Mouse (Mus musculus) adrenal gland, postnatal 14 days (tissue): ENCODE measurements around the gene Topors. TPM values are rescaled to one million over a fixed set of nuclear protein-coding genes. Genes with fewer than 3 reads are reported as not detected.

Experiments
- DNase-seq: peaks from one replicate; pipeline ENCODE4 v3.0.0; 2021; ENCODE audit warnings: mixed read lengths
- total RNA-seq: library from RNA; stranded (reverse); gene quantifications from 2 replicates; pipeline ENCODE4 v1.2.3, GENCODE M21; 2021

Gene Topors
- total RNA-seq, 1 experiment from 2014 or later, result 28.1 TPM

GRCm38 (mm10) chr4:40250984-40251383 is 18.7 kb downstream of the Topors start:
- DNase-seq, result no peak

DNA sequence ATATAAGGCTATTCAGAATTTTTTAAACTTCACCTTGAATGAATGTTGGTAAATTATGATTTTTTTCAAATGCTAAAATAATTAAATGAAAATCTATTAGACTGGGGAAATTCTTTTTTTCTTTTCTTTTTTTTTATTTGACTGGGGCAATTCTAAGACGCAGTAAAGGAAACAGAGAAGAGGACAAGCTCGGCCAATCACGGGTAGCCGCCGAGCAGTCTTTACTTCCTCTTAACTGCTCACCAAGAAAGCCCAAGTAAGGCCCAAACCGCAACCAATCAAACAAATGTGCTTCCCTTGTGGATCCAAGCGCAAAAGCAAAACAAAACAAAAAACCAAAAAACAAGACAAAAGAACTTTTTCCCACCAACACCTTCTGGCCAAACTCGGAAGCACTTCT is 25.6 kb downstream of the Topors start:
- DNase-seq, result no peak

DNA sequence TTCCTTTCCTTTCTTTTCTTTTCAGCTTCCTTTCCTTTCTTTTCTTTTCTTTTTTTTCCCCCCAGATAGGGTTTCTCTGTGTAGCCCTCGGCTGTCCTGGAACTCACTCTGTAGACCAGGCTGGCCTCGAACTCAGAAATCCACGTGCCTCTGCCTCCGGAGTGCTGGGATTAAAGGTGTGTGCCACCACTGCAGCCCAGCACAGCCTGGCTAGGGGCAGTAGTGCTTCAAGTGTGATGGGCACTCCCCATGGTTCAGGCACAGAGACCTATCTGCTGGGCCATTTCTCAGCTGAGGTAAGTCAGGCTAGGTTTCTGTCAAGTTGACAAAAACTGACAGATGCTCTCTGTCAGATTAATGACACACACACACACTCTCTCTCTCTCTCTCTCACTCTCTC is 26.6 kb downstream of the Topors start:
- DNase-seq, result no peak

DNA sequence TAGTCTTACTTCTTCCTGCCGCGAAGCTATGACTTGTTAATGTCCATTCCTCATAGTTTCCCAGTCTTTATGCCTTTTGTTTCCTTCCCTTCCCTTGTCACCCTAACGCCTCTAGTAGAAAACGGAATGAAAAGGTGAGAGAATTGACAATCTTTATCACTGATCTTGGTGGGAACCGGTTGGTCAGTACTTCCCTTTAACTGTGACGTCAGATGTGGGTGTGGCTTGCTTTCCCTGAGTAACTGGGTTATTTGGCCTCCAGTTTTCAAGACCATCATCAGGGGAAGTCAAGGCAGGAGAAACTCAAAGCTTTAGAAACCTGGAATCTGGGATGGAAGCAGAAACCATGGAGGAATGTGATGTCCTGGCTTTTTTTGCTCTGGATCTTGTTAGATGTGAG is 27.7 kb downstream of the Topors start:
- DNase-seq, result no peak

DNA sequence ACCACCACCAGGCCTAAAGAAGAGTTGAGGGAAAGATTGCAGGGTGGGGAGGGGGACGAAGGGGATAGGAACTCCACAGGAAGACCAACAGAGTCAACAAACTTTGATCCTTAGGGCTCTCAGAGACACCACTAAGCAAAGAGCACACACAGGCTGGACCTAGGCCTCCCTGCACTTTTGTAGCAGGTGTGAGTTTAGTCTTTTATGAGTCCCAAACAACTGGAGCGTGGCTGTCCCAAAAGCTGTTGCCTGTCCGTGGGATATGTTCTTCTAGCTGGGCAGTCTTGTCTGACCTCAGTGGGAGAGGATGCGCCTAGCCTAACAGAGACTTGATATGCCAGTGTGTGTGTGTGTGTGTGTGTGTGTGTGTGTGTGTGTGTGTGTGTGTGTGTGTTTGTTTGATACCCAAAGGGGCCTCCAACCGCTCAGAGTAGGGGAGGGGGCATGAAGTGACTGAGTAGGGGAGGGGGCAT is 29.3 kb downstream of the Topors start:
- DNase-seq, result peak; percentile 14

DNA sequence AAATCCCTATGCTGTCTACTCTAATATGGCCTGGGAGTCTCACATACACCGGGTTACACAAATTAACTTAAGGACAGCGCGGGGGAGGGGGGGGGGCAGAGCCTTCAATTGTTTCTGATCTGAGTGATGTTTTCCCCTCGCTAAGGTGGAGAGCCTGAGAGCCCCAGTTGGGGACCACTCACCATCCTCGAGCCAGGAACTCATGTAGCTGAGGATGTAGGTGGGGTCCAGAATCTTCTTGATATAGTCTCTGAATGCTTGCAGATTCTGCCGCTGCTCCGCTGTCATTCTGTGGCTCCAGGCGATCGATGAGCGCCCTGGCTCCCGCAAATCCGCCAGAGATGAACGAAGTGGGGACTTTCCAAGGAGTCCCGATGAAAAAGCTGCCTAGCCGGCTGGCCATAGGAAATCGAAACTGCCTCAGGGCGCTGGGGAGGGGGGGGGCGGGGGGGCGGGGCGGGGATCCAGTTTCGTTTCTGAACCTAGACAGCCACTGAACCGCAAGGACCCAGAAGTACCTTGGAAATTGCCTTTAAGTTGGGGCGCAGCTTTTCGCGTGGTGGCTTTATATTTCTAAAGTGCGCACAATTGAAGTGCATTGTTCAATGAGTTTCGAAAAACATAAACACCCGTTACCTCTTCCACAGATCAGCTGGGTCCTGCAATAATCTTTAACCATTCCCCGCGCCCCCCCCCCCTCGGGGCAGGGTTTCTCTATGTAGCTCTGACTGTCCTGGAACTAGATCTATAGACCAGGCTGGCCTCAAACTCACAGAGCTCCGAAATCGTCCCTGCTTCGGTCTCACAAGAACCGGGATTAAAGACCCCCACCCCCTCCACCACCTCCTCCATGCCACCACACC is 30.0 kb downstream of the Topors start, which contains the start of gene Ddx58:
Gene Ddx58 (minus strand): TSS at position 420 of the 863 bp plus-strand sequence.
- peak; percentile 65 for DNase-seq

DNA sequence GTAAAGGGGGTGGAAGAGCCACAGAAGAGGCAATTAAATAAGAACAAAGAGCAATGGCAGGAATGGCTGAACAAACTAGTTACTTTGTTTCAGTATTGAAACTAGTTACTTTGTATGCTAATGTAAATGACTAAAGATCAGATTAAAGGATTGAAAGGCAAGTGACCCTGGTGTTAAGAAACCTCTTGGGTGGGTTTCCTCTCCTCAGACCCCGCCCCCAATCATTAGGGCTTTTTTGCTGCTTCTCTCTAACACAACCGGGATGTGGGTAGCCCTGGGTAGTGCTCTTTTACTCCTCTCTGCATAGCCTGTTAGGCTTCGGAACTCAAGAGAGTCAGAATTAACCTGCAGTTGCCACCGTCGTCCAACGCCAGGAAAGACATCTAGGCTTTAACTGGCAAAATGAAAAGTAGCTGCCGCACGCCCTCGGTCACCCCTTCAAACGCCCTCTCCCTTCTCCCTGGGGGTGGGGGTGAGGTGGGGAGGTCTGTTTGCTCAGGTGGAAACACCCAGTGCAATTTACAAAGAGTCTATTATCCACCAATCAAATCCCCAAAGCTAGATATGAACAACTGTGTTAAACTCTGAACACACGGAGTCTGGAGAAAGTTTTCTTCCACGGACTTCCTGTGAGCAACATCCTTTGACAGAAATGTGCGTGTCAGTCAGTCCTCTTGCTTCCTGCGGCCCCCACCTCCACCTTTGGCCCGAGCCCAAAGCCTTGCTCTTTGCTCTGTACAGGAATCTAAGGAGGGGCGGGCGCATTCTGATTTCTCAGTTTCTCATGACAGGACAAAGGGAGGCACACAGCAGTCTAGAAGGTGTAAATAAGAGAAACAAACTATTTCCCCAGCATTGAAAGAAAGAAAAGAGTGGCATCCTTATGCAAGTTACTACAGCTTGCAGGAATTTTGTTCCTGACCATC is 30.9 kb downstream of the Topors start:
- DNase-seq, result peak; percentile 88

GRCm38 (mm10) chr4:40236829-40237228 is 32.8 kb downstream of the Topors start:
- DNase-seq, result no peak

DNA sequence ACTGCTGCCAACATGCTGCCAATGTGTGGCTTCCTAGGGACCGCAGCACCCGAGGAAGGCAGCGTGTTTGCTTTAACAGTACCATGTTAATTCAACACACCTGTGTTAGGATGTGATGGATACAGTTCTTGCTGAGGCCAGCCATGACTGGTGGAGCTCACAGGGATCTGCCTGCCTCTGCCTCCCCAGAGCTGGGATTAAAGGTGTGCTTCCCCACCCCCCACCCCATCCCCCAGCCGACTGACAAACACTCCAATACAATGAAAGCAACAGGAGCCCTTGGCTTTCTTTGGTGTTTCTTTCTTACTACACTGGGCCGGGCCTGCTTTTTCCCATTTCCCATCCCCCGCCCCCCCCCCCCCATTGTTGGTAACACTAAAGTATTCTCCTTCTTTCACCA is 35.4 kb downstream of the Topors start:
- DNase-seq, result no peak

GRCm38 (mm10) chr4:40233062-40233664 is 36.5 kb downstream of the Topors start:
- DNase-seq, result no peak

GRCm38 (mm10) chr4:40229723-40230122 is 39.9 kb downstream of the Topors start:
- no peak for DNase-seq

GRCm38 (mm10) chr4:40227886-40228285 is 41.8 kb downstream of the Topors start:
- DNase-seq, result no peak

GRCm38 (mm10) chr4:40227131-40227530 is 42.5 kb downstream of the Topors start:
- DNase-seq, result no peak

GRCm38 (mm10) chr4:40226095-40226494 is 43.6 kb downstream of the Topors start:
- no peak for DNase-seq

GRCm38 (mm10) chr4:40221876-40222585 is 47.6 kb downstream of the Topors start:
- DNase-seq, result no peak

DNA sequence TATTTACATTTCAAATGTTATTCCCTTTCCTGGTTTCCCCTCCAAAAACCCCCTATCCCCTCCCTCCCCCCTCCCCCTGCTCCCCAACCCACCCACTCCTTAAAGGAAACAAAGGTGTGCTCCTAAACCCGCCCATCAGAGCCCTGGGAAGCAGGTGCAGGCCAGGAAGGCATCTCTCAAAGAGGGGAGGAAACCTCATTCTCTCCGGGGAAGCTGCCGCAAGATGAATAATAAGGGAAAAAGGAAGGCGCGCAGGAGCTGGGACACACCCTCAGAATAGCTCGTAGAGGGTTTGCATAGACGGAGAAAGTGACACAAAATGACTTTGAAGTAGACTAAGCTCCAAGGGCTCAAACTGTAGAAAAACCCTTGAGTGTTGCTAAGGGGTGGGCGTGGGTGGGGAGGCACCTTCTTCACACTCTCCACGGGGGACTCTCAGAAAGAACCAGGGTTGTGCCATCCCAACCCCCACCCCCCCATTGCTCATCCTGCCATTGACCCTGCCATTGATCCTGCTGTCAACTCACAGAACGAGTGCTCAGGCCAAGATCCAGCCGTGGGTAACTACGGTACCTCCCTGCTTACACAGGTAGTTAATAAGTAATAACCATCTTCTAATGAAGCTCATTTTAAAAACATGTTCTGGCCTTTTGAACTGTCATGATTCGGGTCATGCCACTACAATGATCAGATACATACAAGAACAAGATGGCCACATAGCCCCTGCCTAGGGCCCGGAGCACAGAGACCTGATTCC is 48.5 kb downstream of the Topors start:
- DNase-seq, result no peak

DNA sequence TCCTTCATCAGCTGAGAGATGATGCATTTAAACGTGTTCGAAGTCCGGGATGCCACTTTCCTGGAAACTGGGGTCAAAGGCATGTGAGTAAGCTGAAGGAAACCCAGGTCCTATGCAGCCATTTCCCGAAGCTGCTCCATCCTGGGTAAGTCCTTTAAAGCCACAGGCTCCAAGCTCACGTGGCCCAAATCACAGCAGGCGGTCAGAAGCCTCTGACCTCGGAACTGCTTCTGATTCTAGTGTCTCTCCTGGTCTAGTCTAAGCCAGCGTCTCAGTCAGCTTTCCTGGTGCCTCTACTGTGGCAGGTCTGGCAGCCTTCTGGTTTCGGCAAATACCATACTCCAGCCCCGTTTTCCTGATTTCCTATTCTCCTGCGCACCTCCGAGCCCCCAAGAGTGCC is 49.2 kb downstream of the Topors start:
- DNase-seq, result no peak

GRCm38 (mm10) chr4:40218382-40218781 is 51.3 kb downstream of the Topors start:
- peak; percentile 49 for DNase-seq

- no peak for DNase-seq
Observed at GRCm38 (mm10) chr4:40217910-40218309, 51.7 kb downstream of the Topors start.

GRCm38 (mm10) chr4:40212177-40212576 is 57.5 kb downstream of the Topors start:
- no peak for DNase-seq
